Mouse (Mus musculus): ENCODE measurements around the gene Vmn2r109. TPM values are rescaled to one million over a fixed set of nuclear protein-coding genes. Genes with fewer than 3 reads are reported as not detected.
"Not testable (repeated sequence)": the region's sequence is repeated elsewhere in the genome, so short reads cannot be mapped to it uniquely, and the experiment has no call there.

Gene Vmn2r109
- total RNA-seq (2017) = not detected in 3 replicates

DNA sequence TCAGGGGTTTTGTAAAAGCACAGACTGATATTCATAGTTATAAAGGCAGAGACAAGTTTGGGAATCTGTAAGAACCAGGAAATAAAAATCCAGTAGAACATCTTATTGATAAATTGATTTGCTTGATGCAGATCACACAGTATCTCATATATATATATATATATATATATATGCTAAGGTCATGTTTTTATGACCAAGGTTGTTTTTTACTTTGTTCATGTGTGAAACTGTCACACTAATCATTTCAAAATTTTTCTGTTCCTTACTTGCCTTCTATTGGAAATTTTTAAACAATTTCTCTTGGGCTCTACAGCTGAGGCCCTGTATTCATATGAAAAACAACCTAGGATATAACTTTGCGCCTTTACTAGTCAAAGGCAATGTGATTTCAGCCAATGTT is at the start of gene Vmn2r109:
Gene Vmn2r109, minus strand, starts transcription at position 101 of the 400 bp plus-strand sequence.
- ATAC-seq (replicated peaks; ENCODE audit: insufficient number of reproducible peaks, low FRiP score, low TSS enrichment, poor library complexity, severe bottlenecking) = no peak

DNA sequence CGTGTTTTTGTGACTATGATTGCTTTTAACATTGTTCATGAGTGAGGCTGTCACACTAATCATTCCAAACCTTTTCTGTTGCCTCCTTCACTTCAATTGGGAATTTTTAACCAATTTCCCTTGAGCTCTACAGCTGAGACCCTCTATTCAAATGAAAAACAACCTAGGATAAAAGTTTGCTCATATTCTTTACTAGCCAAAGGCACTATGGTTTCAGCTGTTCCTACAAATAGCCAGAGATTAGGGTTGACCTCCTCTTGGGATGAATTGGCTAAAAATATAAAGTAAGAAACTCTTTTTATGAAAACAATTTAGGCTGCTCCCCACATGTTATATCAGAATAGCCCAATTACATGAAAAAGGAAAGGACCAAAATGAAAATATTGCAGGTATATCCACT is 31.8 kb upstream of the Vmn2r109 start, which contains the start of gene Vmn2r110:
Gene Vmn2r110, minus strand, starts transcription at position 101 of the 400 bp plus-strand sequence.
- ATAC-seq (replicated peaks; ENCODE audit: insufficient number of reproducible peaks, low FRiP score, low TSS enrichment, poor library complexity, severe bottlenecking) = no peak

DNA sequence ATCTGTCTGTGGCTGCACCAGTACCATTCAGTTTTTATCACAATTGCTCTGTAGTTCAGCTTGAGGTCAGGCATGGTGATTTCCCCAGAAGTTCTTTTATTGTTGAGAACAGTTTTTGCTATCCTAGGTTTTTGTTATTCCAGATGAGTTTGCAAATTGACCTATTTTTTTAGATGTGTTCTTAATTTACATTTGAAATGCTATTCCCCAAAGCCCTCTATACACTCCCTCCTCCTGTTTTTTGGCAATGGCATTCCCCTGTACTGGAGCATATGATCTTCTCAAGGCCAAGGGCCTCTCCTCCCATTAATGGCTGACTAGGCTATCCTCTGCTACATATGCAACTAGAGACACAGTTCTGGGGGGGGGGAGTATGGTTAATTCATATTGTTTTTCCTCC is 56.3 kb downstream of the Vmn2r109 start:
- not testable (repeated sequence) for ATAC-seq (replicated peaks; ENCODE audit: insufficient number of reproducible peaks, low FRiP score, low TSS enrichment, poor library complexity, severe bottlenecking)

DNA sequence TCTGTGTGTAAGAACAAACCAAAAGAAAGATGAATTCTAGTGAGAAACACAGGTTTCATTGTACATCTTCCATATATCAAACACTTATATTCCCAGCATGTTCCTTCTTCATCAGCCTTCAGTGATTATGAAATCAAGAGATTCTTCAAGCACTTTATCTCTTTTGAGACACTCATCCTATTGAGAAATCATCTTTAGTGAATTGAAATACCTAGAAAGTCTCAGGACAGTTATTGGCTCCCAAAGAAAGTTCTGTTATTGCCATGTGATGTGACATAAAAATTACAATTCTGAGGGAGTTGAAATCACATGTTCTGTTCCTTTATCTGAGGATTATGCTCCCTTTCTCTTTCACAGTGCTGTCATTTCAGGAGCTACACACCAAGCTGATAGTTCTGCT is 66.7 kb downstream of the Vmn2r109 start, which contains the start of gene Vmn1r225:
Gene Vmn1r225, plus strand, starts transcription at position 301 of the 400 bp plus-strand sequence.
- no peak for ATAC-seq (replicated peaks; ENCODE audit: insufficient number of reproducible peaks, low FRiP score, low TSS enrichment, poor library complexity, severe bottlenecking)

Other genes starting within 250 kb of the Vmn2r109 start
- not detected in 3 replicates for gene Vmn2r107, start 219.5 kb downstream of the Vmn2r109 start, total RNA-seq (2017)
- not detected in 3 replicates for gene Vmn1r224, start 150.6 kb downstream of the Vmn2r109 start, total RNA-seq (2017)
- gene Vmn2r108, start 83.4 kb downstream of the Vmn2r109 start, total RNA-seq (2017) = 0.10 TPM in 1 of 3 replicates, not detected in the others
- gene Vmn1r225, start 66.6 kb downstream of the Vmn2r109 start, total RNA-seq (2017) = not detected in 3 replicates
- gene Vmn2r110, start 31.7 kb upstream of the Vmn2r109 start, total RNA-seq (2017) = not detected in 3 replicates
- not detected in 3 replicates for gene Fpr-rs3, start 60.1 kb upstream of the Vmn2r109 start, total RNA-seq (2017)
- gene Vmn1r226, start 118.1 kb upstream of the Vmn2r109 start, total RNA-seq (2017) = not detected in 3 replicates
- not detected in 3 replicates for gene Vmn1r227, start 165.1 kb upstream of the Vmn2r109 start, total RNA-seq (2017)
- 0.95 TPM in 1 of 3 replicates, not detected in the others for gene Vmn1r228, start 221.4 kb upstream of the Vmn2r109 start, total RNA-seq (2017)
- not detected in 3 replicates for gene Vmn1r229, start 246.8 kb upstream of the Vmn2r109 start, total RNA-seq (2017)